Mouse (Mus musculus) hindbrain, embryonic 10.5 days (tissue): ENCODE results near the gene Mrtfa. TPM values are rescaled to one million over a fixed set of nuclear protein-coding genes. Genes with fewer than 3 reads are reported as not detected.
"Not testable (repeated sequence)": the region's sequence is repeated elsewhere in the genome, so short reads cannot be mapped to it uniquely, and the experiment has no call there.

ENCODE experiments used
- DNase-seq: peaks from one replicate; pipeline ENCODE4 v3.0.0-alpha.2; 2017; ENCODE audit warnings: low spot score
- H3K27ac ChIP-seq: fragments of 300-500 bp; sonication (generic); 2 replicates; pipeline ENCODE4 v1.5.1; 2016; ENCODE audit warnings: mild to moderate bottlenecking, moderate library complexity
- H3K27me3 ChIP-seq: fragments of 300-500 bp; sonication (generic); 2 replicates; pipeline ENCODE4 v1.6.1; 2016; ENCODE audit warnings: mild to moderate bottlenecking; ENCODE audit not compliant: poor library complexity, insufficient read depth, severe bottlenecking
- H3K36me3 ChIP-seq: fragments of 300-500 bp; sonication (generic); 2 replicates; pipeline ENCODE4 v1.6.1; 2016; ENCODE audit warnings: mild to moderate bottlenecking, moderate library complexity
- H3K4me1 ChIP-seq: fragments of 300-500 bp; sonication (generic); replicated peaks from 2 replicates; pipeline ENCODE4 v1.6.1; 2016; ENCODE audit warnings: mild to moderate bottlenecking
- H3K4me3 ChIP-seq: fragments of 300-500 bp; sonication (generic); 2 replicates; pipeline ENCODE4 v1.5.1; 2016; ENCODE audit warnings: mild to moderate bottlenecking, moderate library complexity
- H3K9me3 ChIP-seq: fragments of 300-500 bp; sonication (generic); 2 replicates; pipeline ENCODE4 v1.6.1; 2016; ENCODE audit warnings: mild to moderate bottlenecking, moderate library complexity
- WGBS: fragments of 180-500 bp; shearing (Covaris S2); methylation state at CpG from one replicate; pipeline ENCODE4 v1.1.7; 2016; 5-methylcytosine and 5-hydroxymethylcytosine counted together
- polyA plus RNA-seq: library from polyadenylated mRNA; unstranded; fragments of >200 nt; fragmentation: Nextera tagmentation; extraction: Ambion mirVana; gene quantifications from 2 replicates; pipeline ENCODE4 v1.2.1, GENCODE M21; 2016

Gene Mrtfa
- polyA plus RNA-seq, 1 experiment from 2014 or later = 31.3 TPM

GRCm38 (mm10) chr15:81221446-81221845 is 30.9 kb upstream of the Mrtfa start:
- no peak overlapping the region for H3K27ac ChIP-seq
- H3K36me3 ChIP-seq = no peaks in the 10 kb centered on the region
- H3K4me3 ChIP-seq = no peak overlapping the region
- no peaks in the 10 kb centered on the region for H3K27me3 ChIP-seq
- 0 out of 2 replicates have a peak, but pooled peaks cover 3% of the 10 kb centered on the region for H3K4me1 ChIP-seq
- H3K9me3 ChIP-seq = no peaks in the 10 kb centered on the region
- DNase-seq = no peak
- 74% methylated on average over 6 of the region's 6 CpGs for WGBS

- H3K27me3 ChIP-seq, H3K4me3 ChIP-seq, H3K4me1 ChIP-seq, DNase-seq, H3K36me3 ChIP-seq, H3K27ac ChIP-seq, H3K9me3 ChIP-seq: not testable (repeated sequence)
- 75% methylated on average over 8 of the region's 8 CpGs for WGBS
Measured at GRCm38 (mm10) chr15:81220051-81220450, 29.5 kb upstream of the Mrtfa start.

GRCm38 (mm10) chr15:81219054-81219453 is 28.5 kb upstream of the Mrtfa start:
- H3K9me3 ChIP-seq = no peaks in the 10 kb centered on the region
- DNase-seq = no peak
- no peaks in the 10 kb centered on the region for H3K4me1 ChIP-seq
- no peaks in the 10 kb centered on the region for H3K36me3 ChIP-seq
- 87% methylated on average over 6 of the region's 6 CpGs for WGBS
- no peak overlapping the region for H3K27ac ChIP-seq
- no peaks in the 10 kb centered on the region for H3K27me3 ChIP-seq
- no peak overlapping the region for H3K4me3 ChIP-seq

- DNase-seq = no peak
- WGBS = 86% methylated on average over 19 of the region's 19 CpGs
Measured at GRCm38 (mm10) chr15:81216906-81217653, 26.5 kb upstream of the Mrtfa start.

GRCm38 (mm10) chr15:81212976-81213375 is 22.4 kb upstream of the Mrtfa start:
- DNase-seq = peak; percentile 34
- no peaks in the 10 kb centered on the region for H3K4me1 ChIP-seq
- H3K27ac ChIP-seq = no peak overlapping the region
- H3K9me3 ChIP-seq = 0 out of 2 replicates have a peak, but pooled peaks cover 4% of the 10 kb centered on the region
- 60% methylated on average over 15 of the region's 15 CpGs for whole genome bisulfite sequencing
- no peak overlapping the region for H3K4me3 ChIP-seq
- H3K27me3 ChIP-seq = no peaks in the 10 kb centered on the region
- H3K36me3 ChIP-seq = no peaks in the 10 kb centered on the region

More at GRCm38 (mm10) chr15:81216906-81217653, 26.5 kb upstream of the Mrtfa start:
- Histone ChIP-seq H3K27ac (no peak overlapping the region), H3K27me3 (no peaks in the 10 kb centered on the region), H3K4me1 (no peaks in the 10 kb centered on the region), H3K4me3 (no peak overlapping the region), H3K9me3 (no peaks in the 10 kb centered on the region), H3K36me3 (no peaks in the 10 kb centered on the region)

GRCm38 (mm10) chr15:81210496-81210895 is 19.9 kb upstream of the Mrtfa start:
- 83% methylated on average over 5 of the region's 5 CpGs for WGBS
- DNase-seq = no peak
- Histone ChIP-seq H3K27ac (no peak overlapping the region), H3K4me1 (no peaks in the 10 kb centered on the region), H3K9me3 (0 out of 2 replicates have a peak, but pooled peaks cover 4% of the 10 kb centered on the region), H3K27me3 (no peaks in the 10 kb centered on the region), H3K36me3 (no peaks in the 10 kb centered on the region), H3K4me3 (no peak overlapping the region)

- no peak for DNase-seq
- WGBS = 96% methylated on average over 5 of the region's 5 CpGs
Measured at GRCm38 (mm10) chr15:81202462-81202861, 11.9 kb upstream of the Mrtfa start.

GRCm38 (mm10) chr15:81199372-81199959 is 8.9 kb upstream of the Mrtfa start:
- H3K27ac ChIP-seq = no peak overlapping the region
- H3K27me3 ChIP-seq = no peaks in the 10 kb centered on the region
- 29% methylated on average over 4 of the region's 4 CpGs for WGBS
- peak; percentile 53 for DNase-seq
- H3K4me3 ChIP-seq = no peak overlapping the region
- peaks cover 4% of the 10 kb centered on the region; the same call in 1 of the 2 replicates for H3K9me3 ChIP-seq
- H3K36me3 ChIP-seq = no peaks in the 10 kb centered on the region
- H3K4me1 ChIP-seq = no peaks in the 10 kb centered on the region

More at GRCm38 (mm10) chr15:81202462-81202861, 11.9 kb upstream of the Mrtfa start:
- no peak overlapping the region for H3K27ac ChIP-seq
- no peaks in the 10 kb centered on the region for H3K4me1 ChIP-seq
- no peak overlapping the region for H3K4me3 ChIP-seq
- no peaks in the 10 kb centered on the region for H3K36me3 ChIP-seq
- H3K9me3 ChIP-seq = peaks cover 4% of the 10 kb centered on the region; the same call in 1 of the 2 replicates
- H3K27me3 ChIP-seq = no peaks in the 10 kb centered on the region

GRCm38 (mm10) chr15:81198447-81198846 is 7.9 kb upstream of the Mrtfa start:
- no peaks in the 10 kb centered on the region for H3K4me1 ChIP-seq
- H3K9me3 ChIP-seq = peaks cover 4% of the 10 kb centered on the region; the same call in 1 of the 2 replicates
- H3K27me3 ChIP-seq = no peaks in the 10 kb centered on the region
- no peak overlapping the region for H3K27ac ChIP-seq
- WGBS = 92% methylated on average over 5 of the region's 5 CpGs
- DNase-seq = no peak
- H3K4me3 ChIP-seq = no peak overlapping the region
- no peaks in the 10 kb centered on the region for H3K36me3 ChIP-seq

- 89% methylated on average over 10 of the region's 10 CpGs for WGBS
- no peak for DNase-seq
Measured at GRCm38 (mm10) chr15:81197197-81197596, 6.6 kb upstream of the Mrtfa start.

GRCm38 (mm10) chr15:81195447-81195846 is 4.9 kb upstream of the Mrtfa start:
- Histone ChIP-seq H3K27ac (no peak overlapping the region), H3K36me3 (no peaks in the 10 kb centered on the region), H3K4me3 (no peak overlapping the region), H3K27me3 (no peaks in the 10 kb centered on the region), H3K4me1 (peaks cover 7% of the 10 kb centered on the region; the same call in 1 of the 2 replicates), H3K9me3 (peaks cover 4% of the 10 kb centered on the region; the same call in 1 of the 2 replicates)
- 58% methylated on average over 4 of the region's 4 CpGs for WGBS
- no peak for DNase-seq

More at GRCm38 (mm10) chr15:81197197-81197596, 6.6 kb upstream of the Mrtfa start:
- no peaks in the 10 kb centered on the region for H3K27me3 ChIP-seq
- peaks cover 4% of the 10 kb centered on the region; the same call in 1 of the 2 replicates for H3K9me3 ChIP-seq
- H3K4me3 ChIP-seq = no peak overlapping the region
- H3K36me3 ChIP-seq = no peaks in the 10 kb centered on the region
- no peak overlapping the region for H3K27ac ChIP-seq
- H3K4me1 ChIP-seq = no peaks in the 10 kb centered on the region

- peaks cover 4% of the 10 kb centered on the region; the same call in 1 of the 2 replicates for H3K9me3 ChIP-seq
- H3K27me3 ChIP-seq = no peaks in the 10 kb centered on the region
- no peak overlapping the region for H3K4me3 ChIP-seq
- 91% methylated on average over 6 of the region's 6 CpGs for WGBS
- H3K4me1 ChIP-seq = peaks cover 9% of the 10 kb centered on the region
- H3K27ac ChIP-seq = no peak overlapping the region
- no peaks in the 10 kb centered on the region for H3K36me3 ChIP-seq
- DNase-seq = no peak
Measured at GRCm38 (mm10) chr15:81194791-81195190, 4.2 kb upstream of the Mrtfa start.

- Histone ChIP-seq H3K4me1 (peaks cover 21% of the 10 kb centered on the region), H3K36me3 (peaks cover 2% of the 10 kb centered on the region), H3K27me3 (no peaks in the 10 kb centered on the region), H3K4me3 (no peak overlapping the region), H3K27ac (no peak overlapping the region), H3K9me3 (no peaks in the 10 kb centered on the region)
- no peak for DNase-seq
- WGBS = 95% methylated on average over 8 of the region's 8 CpGs
Measured at GRCm38 (mm10) chr15:81192858-81193257, 2.3 kb upstream of the Mrtfa start.
